Mouse (Mus musculus) retina, postnatal 1 day (tissue): ENCODE data around the gene Ndst4.

ENCODE experiments used
- DNase-seq: peaks from one replicate; pipeline ENCODE4 v3.0.0-alpha.2; 2012

Ndst4 gene

GRCm38 (mm10) chr3:125744468-125745141, 340.7 kb downstream of the Ndst4 start:
- no peak for DNase-seq

- DNase-seq = no peak
Observed at GRCm38 (mm10) chr3:125745142-125745496, 341.2 kb downstream of the Ndst4 start.

GRCm38 (mm10) chr3:125746367-125746766, 342.5 kb downstream of the Ndst4 start:
- DNase-seq = peak; percentile 9

GRCm38 (mm10) chr3:125756911-125757310, 353.0 kb downstream of the Ndst4 start:
- no peak for DNase-seq

DNA sequence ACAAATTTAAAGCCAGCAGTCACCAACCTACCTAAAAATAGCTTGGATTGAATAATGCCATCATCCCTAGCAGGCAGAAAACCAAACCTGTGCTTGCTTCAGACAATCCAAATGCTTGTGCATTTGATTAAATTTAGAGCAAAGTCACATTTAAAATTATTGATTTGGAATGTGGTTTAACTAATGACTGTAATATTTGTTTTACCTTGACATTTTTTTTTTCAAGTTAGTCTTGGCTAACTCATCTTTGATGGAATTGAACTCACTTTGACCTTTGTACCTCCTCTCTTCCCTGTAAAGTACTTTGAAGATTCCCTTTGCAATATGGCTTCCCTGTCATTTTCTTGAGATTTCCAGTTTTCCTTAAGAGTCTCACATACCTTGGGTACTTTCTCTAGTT, 356.8 kb downstream of the Ndst4 start:
- no peak for DNase-seq
